Mouse (Mus musculus): ENCODE results near the gene Tagln. TPM values are rescaled to one million over a fixed set of nuclear protein-coding genes. Genes with fewer than 3 reads are reported as not detected.

The Tagln gene
- polyA plus RNA-seq (2015; fragmentation: Nextera tagmentation; extraction: Ambion mirVana) = 6.5 and 7.2 TPM in 2 replicates

DNA sequence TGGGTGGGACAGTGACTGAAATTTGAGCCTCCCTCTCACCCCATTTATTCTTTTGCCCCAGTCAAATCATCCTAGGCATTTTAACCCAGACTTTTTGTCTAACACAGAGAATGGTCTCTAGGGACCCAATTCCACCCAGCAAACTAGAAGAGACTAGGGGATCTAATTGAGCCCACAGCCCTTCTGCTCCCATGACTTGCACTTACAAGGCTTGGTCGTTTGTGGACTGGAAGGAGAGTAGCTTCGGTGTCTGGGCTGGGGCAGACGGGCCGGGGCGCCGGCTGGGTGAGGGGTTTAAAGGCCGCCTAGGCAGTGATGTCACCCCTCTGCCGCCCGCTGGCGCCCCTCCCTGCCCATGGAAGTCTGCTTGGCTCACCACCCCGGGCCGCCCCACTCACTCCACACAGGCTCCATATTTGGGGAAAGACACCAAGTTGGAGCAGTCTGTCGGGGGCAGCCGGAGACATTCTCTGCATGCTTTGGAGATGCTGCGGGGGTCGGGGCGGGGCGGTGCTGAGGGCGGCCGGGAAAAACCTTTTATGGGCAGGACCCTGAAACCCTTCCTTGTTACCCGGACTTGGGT is at the start of gene Tagln:
Gene Tagln (minus strand): TSS at position 431 of the 583 bp plus-strand sequence.
- peaks cover 28% of the 10 kb centered on the region for H3K36me3 ChIP-seq
- H3K9ac ChIP-seq = no peak within 1 kb of the TSS
- H3K4me1 ChIP-seq (replicated peaks) = 0 out of 2 replicates have a peak, but pooled peaks cover 6% of the 10 kb centered on the region
- H3K4me3 ChIP-seq = no peak within 1 kb of the TSS
- H3K9me3 ChIP-seq = no peaks in the 10 kb centered on the region
- WGBS = 12% methylated on average over 21 of the region's 21 CpGs
- H3K27me3 ChIP-seq = no peaks in the 10 kb centered on the region
- H3K4me2 ChIP-seq = peak within 1 kb of the TSS; percentile 40
- ATAC-seq (ENCODE audit: low FRiP score, low read depth) = peak; percentile 31; the same call in 1 of the 2 replicates
- no peak within 1 kb of the TSS for H3K27ac ChIP-seq (replicated peaks)

DNA sequence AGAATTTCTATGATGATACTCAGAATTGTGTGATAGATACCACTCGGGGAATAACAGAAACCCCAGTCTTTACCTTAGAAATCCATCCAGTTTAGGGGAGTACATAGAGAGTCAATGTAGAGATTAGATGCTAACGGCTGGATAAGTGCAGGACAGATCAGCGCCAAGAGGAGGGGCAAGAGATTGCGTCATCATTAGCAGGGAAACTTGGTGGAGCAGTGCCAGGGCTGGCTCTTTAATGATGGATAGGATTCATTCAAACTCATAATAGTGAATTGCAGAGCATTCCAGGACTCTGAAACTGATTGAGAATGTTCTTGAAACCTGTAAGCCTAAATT is 49.3 kb upstream of the Tagln start:
- no peaks in the 10 kb centered on the region for H3K36me3 ChIP-seq
- peak; percentile 67 for ATAC-seq (ENCODE audit: low FRiP score, low read depth)
- H3K9me3 ChIP-seq = no peaks in the 10 kb centered on the region
- H3K4me3 ChIP-seq = peak overlapping the region; percentile 93
- peak overlapping the region; percentile 95 for H3K27ac ChIP-seq (replicated peaks)
- peaks cover 41% of the 10 kb centered on the region for H3K4me1 ChIP-seq (replicated peaks)
- WGBS = under 1% methylated on average over 4 of the region's 4 CpGs
- H3K9ac ChIP-seq = peak overlapping the region; percentile 92
- H3K27me3 ChIP-seq = no peaks in the 10 kb centered on the region
- H3K4me2 ChIP-seq = peak overlapping the region; percentile 95

DNA sequence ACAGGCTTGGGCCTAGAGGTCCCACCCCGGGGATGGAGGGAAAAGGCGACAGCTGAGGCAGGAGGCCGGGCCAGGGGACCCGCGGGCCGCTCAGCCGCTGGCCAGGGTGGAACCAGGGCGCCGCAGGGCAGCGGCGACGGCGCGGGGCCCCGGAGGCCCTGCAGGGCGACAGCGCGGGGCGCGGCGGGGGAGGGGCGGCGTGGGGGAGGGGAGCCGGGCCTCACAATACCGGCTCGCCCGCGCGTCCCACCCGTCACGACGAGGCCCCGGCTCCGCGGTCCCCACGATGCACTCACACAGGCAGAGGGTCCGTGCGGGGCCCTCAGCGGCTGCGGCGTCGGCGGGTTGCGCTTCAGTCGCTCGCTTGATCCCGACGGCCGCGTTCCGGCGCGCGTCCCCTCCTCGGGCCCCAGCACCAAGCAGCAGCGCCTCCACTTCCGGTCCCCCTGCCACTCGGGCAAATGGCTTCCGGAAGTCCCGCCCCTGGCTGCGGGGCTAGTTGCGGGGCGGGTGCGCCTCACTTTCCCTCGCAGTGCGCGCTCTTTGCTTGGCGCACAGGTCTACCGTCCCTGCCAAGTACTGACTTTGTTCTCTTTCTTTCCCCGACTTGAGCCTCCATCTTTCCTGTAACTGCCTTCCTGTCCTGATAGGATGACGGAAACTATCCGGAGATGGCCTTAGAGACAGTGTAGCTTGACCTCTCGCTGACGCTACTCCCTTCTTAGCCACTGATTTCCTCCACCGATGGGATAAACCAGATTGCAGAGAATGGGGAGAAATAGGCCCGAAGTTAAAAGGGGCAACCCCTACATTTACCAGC is 48.8 kb upstream of the Tagln start:
- H3K27ac ChIP-seq (replicated peaks) = peak overlapping the region; percentile 95
- peaks cover 47% of the 10 kb centered on the region for H3K4me1 ChIP-seq (replicated peaks)
- no peaks in the 10 kb centered on the region for H3K9me3 ChIP-seq
- peak overlapping the region; percentile 93 for H3K4me3 ChIP-seq
- peak overlapping the region; percentile 92 for H3K9ac ChIP-seq
- under 1% methylated on average over 49 of the region's 76 CpGs for WGBS
- no peaks in the 10 kb centered on the region for H3K36me3 ChIP-seq
- H3K4me2 ChIP-seq = peak overlapping the region; percentile 95
- peak; percentile 95 for ATAC-seq (ENCODE audit: low FRiP score, low read depth)
- no peaks in the 10 kb centered on the region for H3K27me3 ChIP-seq

DNA sequence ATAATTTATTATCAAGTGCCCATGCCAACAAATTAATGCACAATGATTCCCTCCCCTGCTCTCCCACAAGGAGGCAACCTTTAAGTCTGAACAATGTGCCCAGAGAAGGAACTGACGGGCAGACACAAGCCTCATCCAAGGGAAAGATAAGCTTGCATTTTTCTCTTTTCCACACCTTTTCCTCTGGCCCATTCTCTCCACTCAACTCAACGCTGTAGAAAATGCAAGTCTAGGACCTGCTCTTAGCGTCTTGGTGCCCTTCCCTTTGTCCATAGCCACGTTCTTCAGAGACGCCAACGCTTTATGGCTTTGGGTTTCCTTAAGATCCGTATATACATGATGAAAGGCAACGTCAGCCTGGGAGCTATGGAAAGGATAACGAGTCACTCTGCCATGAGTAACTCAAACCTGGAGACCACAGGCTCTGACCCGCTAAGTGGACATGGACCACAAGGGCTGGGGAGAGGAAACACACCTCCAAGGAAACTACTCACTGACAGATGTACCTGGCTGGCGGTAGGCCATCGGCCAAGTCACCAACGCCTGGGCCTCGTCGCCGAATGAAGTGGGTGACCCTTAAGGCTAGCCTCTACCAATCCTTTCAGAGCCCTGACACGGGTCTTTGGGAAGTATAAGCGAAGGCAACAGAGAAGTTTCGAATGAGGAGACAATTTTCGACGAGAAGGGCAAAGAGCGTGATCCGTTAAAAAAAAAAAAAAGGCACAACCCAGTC is 48.0 kb upstream of the Tagln start:
- Histone ChIP-seq H3K27me3 (no peaks in the 10 kb centered on the region), H3K4me2 (peak overlapping the region; percentile 95), H3K9me3 (no peaks in the 10 kb centered on the region), H3K36me3 (no peaks in the 10 kb centered on the region), H3K4me1 (replicated peaks) (peaks cover 49% of the 10 kb centered on the region), H3K27ac (replicated peaks) (peak overlapping the region; percentile 95), H3K4me3 (peak overlapping the region; percentile 93), H3K9ac (peak overlapping the region; percentile 92)
- under 1% methylated on average over 23 of the region's 23 CpGs for WGBS
- peak; percentile 10; the same call in 1 of the 2 replicates for ATAC-seq (ENCODE audit: low FRiP score, low read depth)

DNA sequence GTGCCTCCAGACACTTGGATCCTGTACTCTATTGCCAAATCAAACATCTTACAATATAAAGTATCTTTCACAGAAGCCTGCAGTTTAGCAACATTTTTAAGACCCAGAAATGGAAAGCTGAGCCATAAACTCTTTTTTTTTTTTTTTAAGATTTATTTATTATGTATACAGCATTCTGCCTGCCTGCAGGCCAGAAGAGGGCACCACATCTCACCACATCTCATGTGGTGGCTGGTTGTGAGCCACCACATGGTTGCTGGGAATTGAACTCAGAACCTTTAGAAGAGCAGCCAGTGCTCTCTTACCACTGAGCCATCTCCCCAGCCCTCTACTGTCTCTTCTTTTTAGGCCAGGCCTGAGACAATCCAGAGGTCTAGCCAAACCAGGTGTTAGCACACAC is 45.5 kb upstream of the Tagln start:
- no peaks in the 10 kb centered on the region for H3K27me3 ChIP-seq
- no peak overlapping the region for H3K4me3 ChIP-seq
- no peaks in the 10 kb centered on the region for H3K36me3 ChIP-seq
- H3K9me3 ChIP-seq = no peaks in the 10 kb centered on the region
- peaks cover 49% of the 10 kb centered on the region for H3K4me1 ChIP-seq (replicated peaks)
- H3K9ac ChIP-seq = no peak overlapping the region
- ATAC-seq (ENCODE audit: low FRiP score, low read depth) = no peak
- no peak overlapping the region for H3K4me2 ChIP-seq
- H3K27ac ChIP-seq (replicated peaks) = no peak overlapping the region

DNA sequence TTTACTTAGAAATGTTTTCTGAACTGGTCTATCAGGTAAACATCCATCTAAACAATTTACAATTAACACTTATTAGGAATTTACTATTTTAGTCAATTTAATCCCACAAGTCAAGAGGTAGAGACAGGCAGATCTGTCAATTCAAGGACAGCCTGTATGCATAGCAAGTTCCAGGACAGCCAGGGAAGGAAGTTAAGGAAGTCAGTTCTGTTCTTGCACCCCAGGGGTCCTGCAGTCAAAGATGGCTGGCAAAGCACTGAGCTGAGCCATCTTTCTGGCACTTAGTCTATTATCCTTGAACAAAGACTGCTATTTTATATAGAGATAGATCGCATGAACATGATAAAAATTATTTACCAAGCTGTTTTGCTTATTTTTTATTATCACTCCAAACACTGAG is 44.8 kb upstream of the Tagln start:
- H3K9me3 ChIP-seq = no peaks in the 10 kb centered on the region
- H3K36me3 ChIP-seq = peaks cover 4% of the 10 kb centered on the region; the same call in 1 of the 2 replicates
- H3K4me1 ChIP-seq (replicated peaks) = peaks cover 46% of the 10 kb centered on the region
- H3K4me3 ChIP-seq = no peak overlapping the region
- no peak overlapping the region for H3K4me2 ChIP-seq
- H3K27ac ChIP-seq (replicated peaks) = no peak overlapping the region
- WGBS = 91% methylated on average over 1 of the region's 1 CpGs
- no peaks in the 10 kb centered on the region for H3K27me3 ChIP-seq
- ATAC-seq (ENCODE audit: low FRiP score, low read depth) = no peak
- H3K9ac ChIP-seq = no peak overlapping the region

DNA sequence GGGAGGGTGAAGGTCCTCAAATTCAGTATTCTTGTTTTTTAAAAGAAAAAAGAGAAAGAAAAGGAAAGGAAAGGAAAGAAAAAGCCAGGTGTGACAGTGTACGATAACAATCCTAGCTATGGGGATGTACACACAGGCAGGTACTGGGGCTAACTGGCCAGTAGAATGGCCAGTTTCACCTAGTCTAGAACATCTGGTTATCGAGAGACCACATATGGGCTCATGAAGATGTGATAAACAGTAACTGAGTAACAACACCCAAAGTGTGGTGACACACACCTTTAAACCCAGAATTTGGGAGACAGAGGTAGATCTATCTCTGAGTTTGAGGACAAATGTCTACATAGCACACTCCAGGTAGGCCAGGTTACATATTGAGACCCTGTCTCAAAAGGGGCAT is 43.9 kb upstream of the Tagln start:
- Histone ChIP-seq H3K9ac (no peak overlapping the region), H3K4me1 (replicated peaks) (peaks cover 41% of the 10 kb centered on the region), H3K9me3 (no peaks in the 10 kb centered on the region), H3K36me3 (peaks cover 11% of the 10 kb centered on the region), H3K4me3 (no peak overlapping the region), H3K27ac (replicated peaks) (no peak overlapping the region), H3K27me3 (no peaks in the 10 kb centered on the region), H3K4me2 (no peak overlapping the region)
- ATAC-seq (ENCODE audit: low FRiP score, low read depth) = no peak
- WGBS = 98% methylated on average over 2 of the region's 2 CpGs

DNA sequence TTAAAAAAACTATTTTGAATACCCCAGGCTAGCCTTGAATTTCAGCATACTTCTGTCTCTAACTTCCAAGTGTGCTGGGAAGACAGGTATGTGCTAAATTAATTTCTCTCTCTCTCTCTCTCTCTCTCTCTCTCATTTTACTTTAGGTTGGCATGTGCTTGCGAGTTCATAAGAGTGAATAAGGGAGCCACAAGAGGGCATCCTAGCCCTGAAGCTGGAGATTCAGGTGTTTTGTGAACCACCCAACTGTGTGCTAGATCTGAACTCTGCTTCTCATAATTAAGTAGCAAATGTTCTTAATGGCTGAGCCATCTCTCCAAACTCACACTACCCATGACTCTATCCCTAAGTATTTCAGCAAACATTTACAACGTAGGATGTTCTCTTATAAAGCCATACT is 41.0 kb upstream of the Tagln start:
- ATAC-seq (ENCODE audit: low FRiP score, low read depth) = no peak
- Histone ChIP-seq H3K36me3 (peaks cover 37% of the 10 kb centered on the region), H3K4me2 (no peak overlapping the region), H3K4me1 (replicated peaks) (peaks cover 21% of the 10 kb centered on the region), H3K27ac (replicated peaks) (no peak overlapping the region), H3K9me3 (no peaks in the 10 kb centered on the region), H3K9ac (no peak overlapping the region), H3K27me3 (no peaks in the 10 kb centered on the region), H3K4me3 (no peak overlapping the region)
- WGBS = 80% methylated on average over 2 of the region's 2 CpGs

DNA sequence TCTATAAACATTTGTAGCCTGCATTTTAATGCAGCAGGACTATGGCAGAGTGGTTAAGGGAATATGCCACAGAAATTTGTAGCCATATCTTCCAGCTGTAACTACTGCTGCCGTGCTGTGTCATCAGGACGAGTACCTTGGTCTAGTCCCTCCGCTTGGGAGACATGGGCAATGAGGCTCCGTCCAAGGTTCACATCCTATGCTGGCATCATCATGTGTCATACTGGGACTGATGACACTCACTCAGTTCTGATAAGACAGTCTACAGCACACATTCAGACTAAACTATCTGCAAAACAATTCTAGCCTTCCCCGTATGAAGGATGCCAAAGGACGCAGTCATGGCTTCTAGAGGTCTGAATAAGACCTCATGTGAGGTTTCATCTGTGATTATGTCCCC is 27.7 kb upstream of the Tagln start:
- no peaks in the 10 kb centered on the region for H3K9me3 ChIP-seq
- WGBS = 91% methylated on average over 6 of the region's 6 CpGs
- no peak overlapping the region for H3K9ac ChIP-seq
- peaks cover 5% of the 10 kb centered on the region; the same call in 1 of the 2 replicates for H3K4me1 ChIP-seq (replicated peaks)
- no peaks in the 10 kb centered on the region for H3K27me3 ChIP-seq
- no peak overlapping the region for H3K4me3 ChIP-seq
- no peak for ATAC-seq (ENCODE audit: low FRiP score, low read depth)
- no peak overlapping the region for H3K4me2 ChIP-seq
- H3K36me3 ChIP-seq = peaks cover 49% of the 10 kb centered on the region
- H3K27ac ChIP-seq (replicated peaks) = no peak overlapping the region

DNA sequence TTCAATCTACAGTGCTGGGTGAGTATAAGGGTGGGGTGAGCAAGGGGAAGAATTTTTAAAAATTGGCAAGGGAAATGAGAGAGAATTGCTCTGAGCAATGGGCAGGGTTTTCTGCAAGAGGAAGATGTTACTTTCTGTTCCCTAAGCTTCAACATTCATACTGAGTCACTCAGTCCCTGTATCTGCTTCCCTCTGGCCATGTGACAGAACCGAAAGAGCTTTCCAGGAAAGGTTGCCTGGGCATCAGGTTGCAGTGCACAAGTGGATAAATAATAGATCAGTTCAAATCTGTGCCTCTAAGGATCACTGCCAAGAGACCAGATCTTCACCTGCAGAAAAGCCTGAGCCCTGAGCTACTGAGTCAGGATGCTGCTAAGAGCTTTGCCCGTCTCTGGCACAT is 26.0 kb upstream of the Tagln start:
- no peak for ATAC-seq (ENCODE audit: low FRiP score, low read depth)
- Histone ChIP-seq H3K9ac (no peak overlapping the region), H3K27ac (replicated peaks) (no peak overlapping the region), H3K27me3 (no peaks in the 10 kb centered on the region), H3K9me3 (no peaks in the 10 kb centered on the region), H3K4me2 (no peak overlapping the region), H3K36me3 (peaks cover 35% of the 10 kb centered on the region), H3K4me3 (no peak overlapping the region), H3K4me1 (replicated peaks) (peaks cover 11% of the 10 kb centered on the region; the same call in 1 of the 2 replicates)
- 87% methylated on average over 2 of the region's 2 CpGs for WGBS

DNA sequence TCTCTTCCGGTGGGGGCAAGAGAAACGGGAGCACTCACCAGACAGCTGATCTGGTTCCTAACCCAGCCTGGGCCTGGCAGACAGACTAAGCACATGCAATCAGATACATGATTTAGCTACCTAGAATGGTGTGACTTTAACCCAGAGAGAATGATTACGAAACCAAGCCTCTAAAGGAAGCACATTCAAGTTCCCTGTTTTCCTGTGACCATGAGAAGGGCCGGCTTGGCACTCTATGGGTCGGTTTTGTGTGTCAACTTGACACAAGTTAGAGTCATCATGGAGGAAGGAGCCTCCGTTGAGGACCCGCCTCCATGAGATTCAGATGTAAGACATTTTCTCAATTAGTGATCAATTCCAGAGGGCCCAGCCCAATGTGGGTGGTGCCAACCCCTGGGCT is 23.8 kb upstream of the Tagln start:
- Histone ChIP-seq H3K9me3 (no peaks in the 10 kb centered on the region), H3K9ac (no peak overlapping the region), H3K4me1 (replicated peaks) (peaks cover 19% of the 10 kb centered on the region), H3K27me3 (no peaks in the 10 kb centered on the region), H3K36me3 (peaks cover 20% of the 10 kb centered on the region), H3K27ac (replicated peaks) (no peak overlapping the region), H3K4me3 (no peak overlapping the region), H3K4me2 (no peak overlapping the region)
- 90% methylated on average over 7 of the region's 7 CpGs for WGBS
- no peak for ATAC-seq (ENCODE audit: low FRiP score, low read depth)

DNA sequence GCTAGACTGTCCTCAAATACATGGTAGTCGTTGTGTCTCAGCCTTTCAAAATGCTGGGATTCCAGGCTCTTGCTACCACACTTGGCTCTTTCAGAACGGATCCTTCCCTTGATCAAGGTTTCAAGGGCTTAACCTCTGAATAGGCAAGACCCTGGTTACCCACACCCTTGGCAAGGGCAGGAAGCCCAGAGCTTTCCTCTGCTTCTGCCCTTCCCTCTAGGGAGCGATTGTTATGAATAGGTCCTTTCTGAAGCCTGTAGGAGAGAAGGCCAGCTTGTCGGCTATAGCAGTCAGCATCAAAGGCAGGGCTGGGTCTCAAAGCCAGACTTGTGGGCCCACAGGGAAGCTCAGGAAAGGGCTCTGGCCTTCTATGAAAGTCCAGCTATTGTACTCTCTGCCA is 23.0 kb upstream of the Tagln start:
- H3K27me3 ChIP-seq = no peaks in the 10 kb centered on the region
- H3K9ac ChIP-seq = no peak overlapping the region
- peak overlapping the region; percentile 64 for H3K27ac ChIP-seq (replicated peaks)
- H3K4me3 ChIP-seq = no peak overlapping the region
- no peak overlapping the region for H3K4me2 ChIP-seq
- peaks cover 26% of the 10 kb centered on the region for H3K4me1 ChIP-seq (replicated peaks)
- 38% methylated on average over 4 of the region's 4 CpGs for WGBS
- peaks cover 13% of the 10 kb centered on the region for H3K36me3 ChIP-seq
- ATAC-seq (ENCODE audit: low FRiP score, low read depth) = no peak
- H3K9me3 ChIP-seq = no peaks in the 10 kb centered on the region
